Mouse (Mus musculus): ENCODE results near the gene 4930548H24Rik. TPM values are rescaled to one million over a fixed set of nuclear protein-coding genes. Genes with fewer than 3 reads are reported as not detected.
"Not testable (repeated sequence)": the region's sequence is repeated elsewhere in the genome, so short reads cannot be mapped to it uniquely, and the experiment has no call there.

Gene 4930548H24Rik
- polyA plus RNA-seq, 1 experiment from 2014 or later: not detected

GRCm38 (mm10) chr5:31492031-31492430 lies 6.5 kb downstream of the 4930548H24Rik start:
- Histone ChIP-seq H3K4me3 (no peak overlapping the region), H3K4me1 (peaks cover 14% of the 10 kb centered on the region), H3K36me3 (peaks cover 8% of the 10 kb centered on the region), H3K27ac (replicated peaks) (no peak overlapping the region), H3K27me3 (replicated peaks) (peaks cover 3% of the 10 kb centered on the region; the same call in 1 of the 2 replicates), H3K4me2 (no peak overlapping the region), H3K9me3 (no peaks in the 10 kb centered on the region), H3K9ac (no peak overlapping the region)
- 37% methylated on average over 1 of the region's 1 CpGs for WGBS
- ATAC-seq (ENCODE audit: extremely low read depth, insufficient number of reproducible peaks, low FRiP score, low TSS enrichment): no peak

- peak; percentile 97 for ATAC-seq (ENCODE audit: extremely low read depth, insufficient number of reproducible peaks, low FRiP score, low TSS enrichment)
- Histone ChIP-seq H3K9me3 (no peaks in the 10 kb centered on the region), H3K27ac (replicated peaks) (no peak within 1 kb of the TSS), H3K36me3 (peaks cover 35% of the 10 kb centered on the region), H3K4me1 (peaks cover 14% of the 10 kb centered on the region), H3K9ac (peak within 1 kb of the TSS; percentile 83), H3K27me3 (replicated peaks) (peaks cover 3% of the 10 kb centered on the region; the same call in 1 of the 2 replicates), H3K4me3 (peak within 1 kb of the TSS; percentile 70), H3K4me2 (peak within 1 kb of the TSS; percentile 82)
- under 1% methylated on average over 49 of the region's 49 CpGs for WGBS
Observed at GRCm38 (mm10) chr5:31494513-31495297, 9.2 kb downstream of the 4930548H24Rik start, which contains the start of gene Gpn1. Gene Gpn1 (plus strand): TSS chr5:31494741.

GRCm38 (mm10) chr5:31504843-31505242 lies 19.3 kb downstream of the 4930548H24Rik start:
- H3K9me3 ChIP-seq: no peaks in the 10 kb centered on the region
- WGBS: 87% methylated on average over 10 of the region's 10 CpGs
- peaks cover 94% of the 10 kb centered on the region for H3K36me3 ChIP-seq
- no peak overlapping the region for H3K27ac ChIP-seq (replicated peaks)
- no peak overlapping the region for H3K4me2 ChIP-seq
- H3K4me3 ChIP-seq: no peak overlapping the region
- no peak overlapping the region for H3K9ac ChIP-seq
- no peaks in the 10 kb centered on the region for H3K27me3 ChIP-seq (replicated peaks)
- peaks cover 13% of the 10 kb centered on the region for H3K4me1 ChIP-seq
- no peak for ATAC-seq (ENCODE audit: extremely low read depth, insufficient number of reproducible peaks, low FRiP score, low TSS enrichment)

GRCm38 (mm10) chr5:31512481-31512880 lies 26.9 kb downstream of the 4930548H24Rik start:
- no peak overlapping the region for H3K4me2 ChIP-seq
- H3K9me3 ChIP-seq: no peaks in the 10 kb centered on the region
- WGBS: 80% methylated on average over 1 of the region's 1 CpGs
- H3K27me3 ChIP-seq (replicated peaks): no peaks in the 10 kb centered on the region
- H3K4me3 ChIP-seq: no peak overlapping the region
- H3K4me1 ChIP-seq: no peaks in the 10 kb centered on the region
- no peak overlapping the region for H3K9ac ChIP-seq
- no peak overlapping the region for H3K27ac ChIP-seq (replicated peaks)
- no peak for ATAC-seq (ENCODE audit: extremely low read depth, insufficient number of reproducible peaks, low FRiP score, low TSS enrichment)
- H3K36me3 ChIP-seq: peaks cover 97% of the 10 kb centered on the region

- Histone ChIP-seq H3K9me3 (no peaks in the 10 kb centered on the region), H3K4me1 (peaks cover 2% of the 10 kb centered on the region), H3K36me3 (peaks cover 75% of the 10 kb centered on the region), H3K4me2 (no peak overlapping the region), H3K4me3 (no peak overlapping the region), H3K27me3 (replicated peaks) (no peaks in the 10 kb centered on the region), H3K9ac (no peak overlapping the region), H3K27ac (replicated peaks) (no peak overlapping the region)
- WGBS: 87% methylated on average over 6 of the region's 6 CpGs
- ATAC-seq (ENCODE audit: extremely low read depth, insufficient number of reproducible peaks, low FRiP score, low TSS enrichment): no peak
Observed at GRCm38 (mm10) chr5:31520556-31520955, 35.0 kb downstream of the 4930548H24Rik start.

GRCm38 (mm10) chr5:31526354-31527116 lies 41.0 kb downstream of the 4930548H24Rik start, which contains the start of gene Slc4a1ap:
Gene Slc4a1ap (plus strand): TSS chr5:31526995.
- Histone ChIP-seq H3K4me3 (peak within 1 kb of the TSS; percentile 94), H3K4me1 (peaks cover 23% of the 10 kb centered on the region), H3K9ac (peak within 1 kb of the TSS; percentile 94), H3K27me3 (replicated peaks) (no peaks in the 10 kb centered on the region), H3K4me2 (peak within 1 kb of the TSS; percentile 100), H3K27ac (replicated peaks) (peak within 1 kb of the TSS; percentile 84), H3K9me3 (no peaks in the 10 kb centered on the region), H3K36me3 (peaks cover 47% of the 10 kb centered on the region)
- under 1% methylated on average over 28 of the region's 28 CpGs for WGBS
- no peak for ATAC-seq (ENCODE audit: extremely low read depth, insufficient number of reproducible peaks, low FRiP score, low TSS enrichment)

- Histone ChIP-seq H3K27ac (replicated peaks) (peak overlapping the region; percentile 84), H3K4me2 (peak overlapping the region; percentile 100), H3K4me1 (peaks cover 23% of the 10 kb centered on the region), H3K27me3 (replicated peaks) (no peaks in the 10 kb centered on the region), H3K9me3 (no peaks in the 10 kb centered on the region), H3K36me3 (peaks cover 48% of the 10 kb centered on the region), H3K4me3 (peak overlapping the region; percentile 94), H3K9ac (peak overlapping the region; percentile 94)
- no peak for ATAC-seq (ENCODE audit: extremely low read depth, insufficient number of reproducible peaks, low FRiP score, low TSS enrichment)
- 2% methylated on average over 40 of the region's 40 CpGs for WGBS
Observed at GRCm38 (mm10) chr5:31527117-31527680, 41.7 kb downstream of the 4930548H24Rik start.

- peaks cover 48% of the 10 kb centered on the region for H3K36me3 ChIP-seq
- not testable (repeated sequence) for H3K27me3 ChIP-seq (replicated peaks); ATAC-seq (ENCODE audit: extremely low read depth, insufficient number of reproducible peaks, low FRiP score, low TSS enrichment); H3K9me3 ChIP-seq
- WGBS: 73% methylated on average over 11 of the region's 11 CpGs
- H3K27ac ChIP-seq (replicated peaks): peak within 1 kb of the TSS; percentile 84
- H3K4me1 ChIP-seq: peaks cover 23% of the 10 kb centered on the region
- peak within 1 kb of the TSS; percentile 94 for H3K4me3 ChIP-seq
- H3K4me2 ChIP-seq: peak within 1 kb of the TSS; percentile 100
- H3K9ac ChIP-seq: peak within 1 kb of the TSS; percentile 94
Observed at GRCm38 (mm10) chr5:31527707-31528106, 42.2 kb downstream of the 4930548H24Rik start, which contains the start of gene Supt7l. Gene Supt7l (minus strand): TSS chr5:31527807.

GRCm38 (mm10) chr5:31528560-31528959 lies 43.0 kb downstream of the 4930548H24Rik start:
- H3K4me3 ChIP-seq: no peak overlapping the region
- H3K9me3 ChIP-seq: no peaks in the 10 kb centered on the region
- no peak for ATAC-seq (ENCODE audit: extremely low read depth, insufficient number of reproducible peaks, low FRiP score, low TSS enrichment)
- H3K27ac ChIP-seq (replicated peaks): no peak overlapping the region
- no peak overlapping the region for H3K9ac ChIP-seq
- no peaks in the 10 kb centered on the region for H3K27me3 ChIP-seq (replicated peaks)
- peak overlapping the region; percentile 100 for H3K4me2 ChIP-seq
- peaks cover 52% of the 10 kb centered on the region for H3K36me3 ChIP-seq
- peaks cover 23% of the 10 kb centered on the region for H3K4me1 ChIP-seq
- 52% methylated on average over 2 of the region's 2 CpGs for WGBS

GRCm38 (mm10) chr5:31535228-31535627 lies 49.7 kb downstream of the 4930548H24Rik start:
- H3K4me2 ChIP-seq: no peak overlapping the region
- WGBS: 85% methylated on average over 2 of the region's 2 CpGs
- H3K27ac ChIP-seq (replicated peaks): no peak overlapping the region
- H3K36me3 ChIP-seq: peaks cover 92% of the 10 kb centered on the region
- no peaks in the 10 kb centered on the region for H3K4me1 ChIP-seq
- H3K9me3 ChIP-seq: no peaks in the 10 kb centered on the region
- no peak overlapping the region for H3K4me3 ChIP-seq
- no peak for ATAC-seq (ENCODE audit: extremely low read depth, insufficient number of reproducible peaks, low FRiP score, low TSS enrichment)
- H3K27me3 ChIP-seq (replicated peaks): no peaks in the 10 kb centered on the region
- H3K9ac ChIP-seq: no peak overlapping the region

Data from heart, embryonic 13.5 days (tissue).